Mouse (Mus musculus) myocyte (in vitro differentiated cells): ENCODE data around the gene Ptprr. TPM values are rescaled to one million over a fixed set of nuclear protein-coding genes. Genes with fewer than 3 reads are reported as not detected.

ENCODE experiments used
- H3K27me3 ChIP-seq: one replicate; pipeline ENCODE4 v1.6.1; 2011; ENCODE audit not compliant: control insufficient read depth, insufficient read depth, insufficient read length
- H3K36me3 ChIP-seq: one replicate; pipeline ENCODE4 v1.6.1; 2011; ENCODE audit not compliant: control insufficient read depth, insufficient read depth
- H3K4me2 ChIP-seq: one replicate; pipeline ENCODE4 v1.6.1; 2011; ENCODE audit warnings: low read depth, control low read depth
- H3K4me3 ChIP-seq: one replicate; pipeline ENCODE4 v1.5.1; 2011; ENCODE audit warnings: mild to moderate bottlenecking, control low read depth, moderate library complexity
- H3K79me2 ChIP-seq: one replicate; pipeline ENCODE4 v1.6.1; 2011; ENCODE audit not compliant: control insufficient read depth, insufficient read depth
- H3ac ChIP-seq: one replicate; pipeline ENCODE4 v1.6.1; 2011; ENCODE audit not compliant: control insufficient read depth, insufficient read length
- CEBPB ChIP-seq: IDR thresholded peaks from 2 replicates; pipeline ENCODE4 v1.6.1; 2011; ENCODE audit warnings: mild to moderate bottlenecking, moderate library complexity; ENCODE audit not compliant: poor library complexity, insufficient read depth, severe bottlenecking
- E2F4 ChIP-seq: IDR thresholded peaks from one replicate; pipeline ENCODE4 v1.6.1; 2011; ENCODE audit warnings: mild to moderate bottlenecking, control low read depth, moderate library complexity; ENCODE audit not compliant: insufficient read depth
- MAX ChIP-seq: IDR thresholded peaks from one replicate; pipeline ENCODE4 v1.6.1; 2011; ENCODE audit warnings: low read depth, mild to moderate bottlenecking, control low read depth
- MYOD1 ChIP-seq, 3 experiments: IDR thresholded peaks; one replicate each; pipeline ENCODE4 v1.6.1; 2011; ENCODE audit warnings: control low read depth in 2 of 3, low read depth in 2 of 3, mild to moderate bottlenecking in 2 of 3, moderate library complexity in 1 of 3; ENCODE audit not compliant: insufficient read length in 2 of 3, control insufficient read depth in 1 of 3
- MYOG ChIP-seq, 3 experiments: IDR thresholded peaks; one replicate each; pipeline ENCODE4 v1.6.1; 2011; ENCODE audit warnings: control low read depth in 2 of 3, low read depth in 2 of 3, mild to moderate bottlenecking in 2 of 3; ENCODE audit not compliant: insufficient read length in 2 of 3, control insufficient read depth in 1 of 3, insufficient read depth in 1 of 3
- POLR2A ChIP-seq: IDR thresholded peaks from one replicate; pipeline ENCODE4 v1.6.1; 2011; ENCODE audit warnings: low read depth, mild to moderate bottlenecking, control low read depth, moderate library complexity; ENCODE audit not compliant: insufficient read length
- POLR2AphosphoS2 ChIP-seq: IDR thresholded peaks from one replicate; pipeline ENCODE4 v1.6.1; 2011; ENCODE audit warnings: low read depth, control low read depth; ENCODE audit not compliant: insufficient read length
- REST ChIP-seq: IDR thresholded peaks from one replicate; pipeline ENCODE4 v1.6.1; 2011; ENCODE audit warnings: mild to moderate bottlenecking, control low read depth, moderate library complexity; ENCODE audit not compliant: insufficient read depth, insufficient read length
- SRF ChIP-seq: IDR thresholded peaks from one replicate; pipeline ENCODE4 v1.6.1; 2011; ENCODE audit warnings: low read depth; ENCODE audit not compliant: control insufficient read depth, insufficient read length
- TCF12 ChIP-seq: IDR thresholded peaks from one replicate; pipeline ENCODE4 v1.6.1; 2011; ENCODE audit warnings: mild to moderate bottlenecking, control low read depth; ENCODE audit not compliant: poor library complexity, insufficient read depth, severe bottlenecking
- TCF3 ChIP-seq: IDR thresholded peaks from one replicate; pipeline ENCODE4 v1.6.1; 2011; ENCODE audit warnings: low read depth, control low read depth; ENCODE audit not compliant: insufficient read length
- USF1 ChIP-seq: IDR thresholded peaks from one replicate; pipeline ENCODE4 v1.6.1; 2011; ENCODE audit warnings: low read depth, mild to moderate bottlenecking, control low read depth, moderate library complexity
- polyA plus RNA-seq: library from polyadenylated mRNA; unstranded; fragments of >200 nt; fragmentation: generic; extraction: Trizol; gene quantifications from one replicate; pipeline ENCODE4 v1.2.1, GENCODE M21; 2012; ENCODE audit warnings: missing spikeins

The Ptprr gene
- polyA plus RNA-seq, 1 experiment = 0.11 TPM

DNA sequence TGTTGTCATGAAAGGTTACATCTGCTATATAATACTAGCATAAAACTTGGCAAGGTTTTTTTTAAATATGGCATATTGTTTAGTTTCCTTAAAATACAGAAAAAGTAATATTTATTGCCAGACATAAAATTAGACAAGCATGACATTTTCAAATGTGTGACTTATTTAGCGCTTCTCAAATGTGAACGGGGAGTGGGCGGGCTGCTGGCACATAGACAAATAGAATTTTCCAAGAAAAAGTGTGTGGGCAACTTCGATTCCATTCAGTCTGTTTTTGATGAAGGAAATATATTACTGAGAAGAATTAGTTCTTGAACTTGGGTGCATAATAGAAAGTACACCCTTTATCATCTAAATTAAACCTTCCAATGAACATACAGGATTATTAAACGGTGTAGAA is 164.2 kb downstream of the Ptprr start:
- H3K4me3 ChIP-seq = no peak overlapping the region
- H3ac ChIP-seq = no peak overlapping the region
- H3K27me3 ChIP-seq = no peaks in the 10 kb centered on the region
- no peaks in the 10 kb centered on the region for H3K36me3 ChIP-seq
- TF ChIP-seq TCF3 (no peak), E2F4 (no peak), REST (no peak), MYOG (IDR thresholded peaks at IDR 0.05; ENCODE audit: control insufficient read depth in 1 of 3, insufficient read depth in 1 of 3, insufficient read length in 2 of 3, low read depth in 2 of 3) (no peak), MYOD1 (IDR thresholded peaks at IDR 0.05; ENCODE audit: control insufficient read depth in 1 of 3, insufficient read length in 2 of 3, low read depth in 2 of 3) (no peak), USF1 (no peak), POLR2A (no peak), CEBPB (no peak), TCF12 (no peak), SRF (no peak), POLR2AphosphoS2 (no peak), MAX (no peak)
- H3K4me2 ChIP-seq = no peak overlapping the region
- no peaks in the 10 kb centered on the region for H3K79me2 ChIP-seq

DNA sequence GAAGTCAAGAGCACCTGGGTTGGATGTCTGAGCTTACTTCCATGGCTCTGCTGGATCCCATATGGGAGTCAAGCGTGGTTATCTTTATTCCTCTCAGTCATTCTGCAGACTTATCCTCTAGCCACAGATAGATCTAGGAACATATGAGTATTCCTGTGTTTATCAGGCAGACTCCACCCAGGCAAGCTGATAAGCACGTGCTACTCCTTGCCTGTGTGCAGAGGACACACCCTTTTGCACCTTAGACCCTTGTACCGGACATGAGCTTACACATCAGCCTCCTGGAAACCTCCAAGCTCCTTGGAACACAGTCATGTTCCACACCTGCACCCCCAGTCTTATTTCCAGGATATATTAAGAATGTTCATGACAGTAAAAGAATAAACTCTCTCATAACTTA is 165.2 kb downstream of the Ptprr start:
- TF ChIP-seq TCF3 = no peak
- no peak for TF ChIP-seq MYOD1 (IDR thresholded peaks at IDR 0.05; ENCODE audit: control insufficient read depth in 1 of 3, insufficient read length in 2 of 3, low read depth in 2 of 3)
- no peak for TF ChIP-seq TCF12
- TF ChIP-seq POLR2AphosphoS2 = no peak
- no peak for TF ChIP-seq POLR2A
- TF ChIP-seq SRF = no peak
- no peak for TF ChIP-seq USF1
- no peak for TF ChIP-seq CEBPB
- TF ChIP-seq MYOG (IDR thresholded peaks at IDR 0.05; ENCODE audit: control insufficient read depth in 1 of 3, insufficient read depth in 1 of 3, insufficient read length in 2 of 3, low read depth in 2 of 3) = no peak
- no peak for TF ChIP-seq REST
- no peak for TF ChIP-seq E2F4
- TF ChIP-seq MAX = no peak
- H3K27me3 ChIP-seq = no peaks in the 10 kb centered on the region
- H3ac ChIP-seq = no peak overlapping the region
- H3K36me3 ChIP-seq = no peaks in the 10 kb centered on the region
- no peak overlapping the region for H3K4me2 ChIP-seq
- H3K79me2 ChIP-seq = no peaks in the 10 kb centered on the region
- H3K4me3 ChIP-seq = no peak overlapping the region

DNA sequence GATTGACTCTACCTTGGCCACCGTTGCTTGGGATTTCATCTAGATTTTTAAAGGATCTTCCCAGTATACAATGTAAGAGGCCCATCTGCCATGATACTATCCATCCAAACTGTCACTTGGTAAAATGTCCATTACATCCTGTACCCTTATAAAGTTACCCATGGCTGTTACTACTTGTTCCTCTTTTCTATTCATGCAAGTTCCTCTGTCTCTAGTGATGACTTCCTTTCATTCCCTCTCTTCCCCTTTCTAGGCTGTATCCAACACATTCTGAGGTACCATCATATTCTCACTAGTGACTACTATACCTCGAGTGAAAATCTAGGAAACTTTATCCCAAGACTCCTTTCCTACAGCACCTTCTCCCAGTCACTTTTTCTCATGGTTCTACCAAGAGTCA is 173.7 kb downstream of the Ptprr start:
- Histone ChIP-seq H3K27me3 (no peaks in the 10 kb centered on the region), H3ac (no peak overlapping the region), H3K79me2 (no peaks in the 10 kb centered on the region), H3K4me2 (peak overlapping the region; percentile 69), H3K36me3 (no peaks in the 10 kb centered on the region), H3K4me3 (no peak overlapping the region)
- TF ChIP-seq POLR2AphosphoS2 = no peak
- TF ChIP-seq CEBPB = no peak
- no peak for TF ChIP-seq E2F4
- TF ChIP-seq TCF3 = no peak
- TF ChIP-seq POLR2A = no peak
- TF ChIP-seq MYOG (IDR thresholded peaks at IDR 0.05; ENCODE audit: control insufficient read depth in 1 of 3, insufficient read depth in 1 of 3, insufficient read length in 2 of 3, low read depth in 2 of 3) = no peak

DNA sequence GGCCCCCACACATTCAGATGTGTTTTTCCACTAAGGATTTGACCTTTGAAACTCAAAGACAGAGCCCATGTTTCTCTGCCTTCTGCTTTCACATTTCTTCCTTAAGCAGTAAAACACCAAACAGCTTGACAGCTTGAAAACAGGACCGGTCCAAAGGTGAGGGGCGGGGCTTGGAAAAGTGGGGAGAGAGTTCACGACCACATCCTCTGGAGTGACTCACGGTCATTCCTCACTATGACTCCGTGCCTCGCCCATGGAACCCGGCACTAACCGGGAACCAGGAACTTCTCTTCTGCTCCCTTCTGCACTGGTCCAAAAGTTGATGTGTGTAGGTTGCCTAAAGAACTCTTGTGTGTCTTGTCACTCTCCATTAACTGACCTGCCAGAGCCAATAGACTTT is 174.3 kb downstream of the Ptprr start:
- Histone ChIP-seq H3K4me2 (peak overlapping the region; percentile 69), H3K79me2 (no peaks in the 10 kb centered on the region), H3K36me3 (no peaks in the 10 kb centered on the region), H3K4me3 (no peak overlapping the region), H3ac (no peak overlapping the region), H3K27me3 (no peaks in the 10 kb centered on the region)
- TF ChIP-seq E2F4 = no peak
- TF ChIP-seq POLR2AphosphoS2 = no peak
- TF ChIP-seq MYOG (IDR thresholded peaks at IDR 0.05; ENCODE audit: control insufficient read depth in 1 of 3, insufficient read depth in 1 of 3, insufficient read length in 2 of 3, low read depth in 2 of 3) = no peak
- no peak for TF ChIP-seq POLR2A
- TF ChIP-seq SRF = no peak
- no peak for TF ChIP-seq TCF3
- TF ChIP-seq REST = no peak
- no peak for TF ChIP-seq MYOD1 (IDR thresholded peaks at IDR 0.05; ENCODE audit: control insufficient read depth in 1 of 3, insufficient read length in 2 of 3, low read depth in 2 of 3)
- no peak for TF ChIP-seq MAX
- TF ChIP-seq USF1 = no peak
- no peak for TF ChIP-seq CEBPB
- no peak for TF ChIP-seq TCF12

DNA sequence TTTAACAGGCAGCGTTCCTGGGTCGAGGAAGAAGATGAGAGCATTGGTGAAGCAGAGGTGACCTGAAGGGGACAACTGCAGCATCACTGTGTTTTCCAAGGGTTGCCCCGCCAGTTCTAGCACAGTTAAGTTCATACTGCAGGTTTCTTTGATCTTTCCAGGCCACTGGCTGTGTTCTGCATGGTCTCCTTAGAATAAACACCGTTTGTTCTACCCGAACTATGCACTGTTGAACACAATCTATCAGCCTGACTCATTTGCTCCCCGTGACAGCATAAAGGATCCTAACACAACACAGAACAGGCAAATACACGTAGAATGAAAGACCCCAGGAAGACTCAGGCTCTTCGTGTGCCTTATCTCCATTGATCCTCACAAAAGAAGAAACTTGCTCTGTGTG is 176.4 kb downstream of the Ptprr start:
- Histone ChIP-seq H3K4me3 (no peak overlapping the region), H3ac (no peak overlapping the region), H3K4me2 (no peak overlapping the region), H3K36me3 (no peaks in the 10 kb centered on the region), H3K79me2 (no peaks in the 10 kb centered on the region), H3K27me3 (no peaks in the 10 kb centered on the region)
- TF ChIP-seq SRF (no peak), TCF12 (no peak), REST (no peak), CEBPB (no peak), POLR2A (no peak), MAX (no peak), TCF3 (no peak), POLR2AphosphoS2 (no peak), USF1 (no peak), MYOG (IDR thresholded peaks at IDR 0.05; ENCODE audit: control insufficient read depth in 1 of 3, insufficient read depth in 1 of 3, insufficient read length in 2 of 3, low read depth in 2 of 3) (no peak), E2F4 (no peak), MYOD1 (IDR thresholded peaks at IDR 0.05; ENCODE audit: control insufficient read depth in 1 of 3, insufficient read length in 2 of 3, low read depth in 2 of 3) (no peak)
